Mouse (Mus musculus): ENCODE results near the gene Tex2. TPM values are rescaled to one million over a fixed set of nuclear protein-coding genes. Genes with fewer than 3 reads are reported as not detected.

Gene Tex2
- polyA plus RNA-seq, 1 experiment from 2014 or later = 6.9 TPM

DNA sequence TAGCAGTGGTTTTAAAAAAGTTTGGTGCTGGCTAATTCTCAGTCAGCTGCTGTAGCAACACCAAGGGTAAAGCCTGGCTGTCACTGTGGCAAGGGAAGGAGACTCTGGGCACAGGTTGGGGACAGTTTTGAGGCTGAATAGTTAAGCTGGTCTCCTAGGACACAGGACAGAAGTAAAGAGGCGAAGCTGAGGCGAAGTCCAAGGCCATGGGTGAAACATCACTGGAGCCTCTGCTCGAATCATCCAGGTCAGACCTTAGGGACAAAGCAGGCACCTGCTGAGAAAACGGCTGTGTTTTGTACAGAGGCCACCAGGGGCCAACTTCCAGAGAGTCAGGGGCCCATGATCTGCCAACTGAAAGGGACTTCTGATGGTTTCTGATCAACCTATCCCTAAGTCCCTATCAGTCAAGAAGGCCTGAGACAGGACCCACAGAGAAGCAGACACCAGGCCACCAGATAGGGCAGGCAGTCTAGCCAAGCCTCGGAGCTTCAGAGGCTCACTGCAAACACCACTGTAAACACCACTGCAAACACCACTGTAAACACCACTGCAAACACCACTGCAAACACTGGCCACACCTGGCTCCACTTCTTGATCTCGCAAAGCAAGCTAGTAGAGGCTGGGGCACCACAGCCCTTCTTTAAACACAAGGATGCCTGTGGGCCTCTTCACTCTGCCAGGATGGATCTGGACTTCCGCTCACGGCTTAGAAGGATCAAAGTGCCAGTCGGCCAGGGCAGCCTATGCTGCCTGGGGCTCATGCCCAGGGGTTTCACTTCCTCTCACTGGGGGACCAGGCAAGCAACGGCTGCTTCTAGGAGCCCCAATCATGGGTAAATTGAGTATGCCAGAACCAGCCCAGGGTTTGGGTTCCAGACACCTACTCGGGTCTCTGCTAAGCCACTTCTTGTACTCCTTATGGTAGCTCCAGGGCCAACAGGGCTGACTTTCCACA lies 41.9 kb downstream of the Tex2 start:
- Histone ChIP-seq H3K4me1 (peaks cover 36% of the 10 kb centered on the region), H3K27ac (peak overlapping the region; percentile 57), H3K9me3 (replicated peaks) (no peaks in the 10 kb centered on the region), H3K4me3 (no peak overlapping the region), H3K36me3 (peaks cover 20% of the 10 kb centered on the region), H3K27me3 (ENCODE audit: low read depth, poor library complexity, severe bottlenecking) (no peaks in the 10 kb centered on the region)
- WGBS = 80% methylated on average over 11 of the region's 11 CpGs
- no peak for DNase-seq (ENCODE audit: low spot score)

GRCm38 (mm10) chr11:106568329-106568960 lies 44.8 kb downstream of the Tex2 start:
- Histone ChIP-seq H3K36me3 (peaks cover 24% of the 10 kb centered on the region), H3K4me3 (no peak overlapping the region), H3K27me3 (ENCODE audit: low read depth, poor library complexity, severe bottlenecking) (no peaks in the 10 kb centered on the region), H3K27ac (no peak overlapping the region), H3K4me1 (peaks cover 35% of the 10 kb centered on the region), H3K9me3 (replicated peaks) (no peaks in the 10 kb centered on the region)
- WGBS = 93% methylated on average over 14 of the region's 14 CpGs
- DNase-seq (ENCODE audit: low spot score) = no peak

GRCm38 (mm10) chr11:106566040-106566785 lies 47.0 kb downstream of the Tex2 start:
- H3K4me1 ChIP-seq = peaks cover 12% of the 10 kb centered on the region
- H3K4me3 ChIP-seq = no peak overlapping the region
- no peaks in the 10 kb centered on the region for H3K27me3 ChIP-seq (ENCODE audit: low read depth, poor library complexity, severe bottlenecking)
- 98% methylated on average over 8 of the region's 8 CpGs for WGBS
- H3K9me3 ChIP-seq (replicated peaks) = no peaks in the 10 kb centered on the region
- no peak overlapping the region for H3K27ac ChIP-seq
- DNase-seq (ENCODE audit: low spot score) = no peak
- peaks cover 24% of the 10 kb centered on the region for H3K36me3 ChIP-seq

DNA sequence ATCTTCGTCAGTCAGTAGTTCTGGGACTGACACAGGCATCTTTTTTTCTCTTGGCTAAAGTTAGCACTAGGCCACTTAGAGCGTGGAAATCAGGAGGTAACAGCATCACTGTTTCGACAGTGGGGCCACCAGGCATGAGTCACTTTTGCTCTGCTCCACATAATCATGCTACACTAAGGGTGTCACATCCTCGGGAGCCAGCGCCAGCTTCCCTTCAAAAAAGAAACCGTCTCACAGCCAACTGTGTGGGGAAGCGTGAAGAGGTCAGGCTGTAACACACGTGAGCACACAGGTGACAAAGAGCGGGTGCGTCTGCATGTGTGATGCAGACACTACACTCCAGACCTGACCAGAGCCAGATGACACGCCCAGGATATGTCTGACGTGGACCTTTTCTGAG lies 49.0 kb downstream of the Tex2 start:
- WGBS = 90% methylated on average over 12 of the region's 12 CpGs
- Histone ChIP-seq H3K4me3 (no peak overlapping the region), H3K9me3 (replicated peaks) (no peaks in the 10 kb centered on the region), H3K36me3 (peaks cover 24% of the 10 kb centered on the region), H3K27ac (0 out of 2 replicates have a peak overlapping the region, but pooled peaks have one; percentile 3), H3K27me3 (ENCODE audit: low read depth, poor library complexity, severe bottlenecking) (no peaks in the 10 kb centered on the region), H3K4me1 (peaks cover 11% of the 10 kb centered on the region; the same call in 1 of the 2 replicates)
- no peak for DNase-seq (ENCODE audit: low spot score)

GRCm38 (mm10) chr11:106562707-106563106 lies 50.5 kb downstream of the Tex2 start:
- Histone ChIP-seq H3K9me3 (replicated peaks) (no peaks in the 10 kb centered on the region), H3K36me3 (peaks cover 18% of the 10 kb centered on the region), H3K4me1 (peaks cover 16% of the 10 kb centered on the region; the same call in 1 of the 2 replicates), H3K27me3 (ENCODE audit: low read depth, poor library complexity, severe bottlenecking) (no peaks in the 10 kb centered on the region), H3K4me3 (no peak overlapping the region), H3K27ac (no peak overlapping the region)
- DNase-seq (ENCODE audit: low spot score) = no peak
- 90% methylated on average over 4 of the region's 4 CpGs for WGBS

GRCm38 (mm10) chr11:106559773-106560172 lies 53.5 kb downstream of the Tex2 start:
- Histone ChIP-seq H3K4me3 (no peak overlapping the region), H3K27me3 (ENCODE audit: low read depth, poor library complexity, severe bottlenecking) (no peaks in the 10 kb centered on the region), H3K27ac (no peak overlapping the region), H3K4me1 (peaks cover 33% of the 10 kb centered on the region), H3K36me3 (no peaks in the 10 kb centered on the region), H3K9me3 (replicated peaks) (no peaks in the 10 kb centered on the region)
- DNase-seq (ENCODE audit: low spot score) = no peak
- 93% methylated on average over 7 of the region's 7 CpGs for WGBS

DNA sequence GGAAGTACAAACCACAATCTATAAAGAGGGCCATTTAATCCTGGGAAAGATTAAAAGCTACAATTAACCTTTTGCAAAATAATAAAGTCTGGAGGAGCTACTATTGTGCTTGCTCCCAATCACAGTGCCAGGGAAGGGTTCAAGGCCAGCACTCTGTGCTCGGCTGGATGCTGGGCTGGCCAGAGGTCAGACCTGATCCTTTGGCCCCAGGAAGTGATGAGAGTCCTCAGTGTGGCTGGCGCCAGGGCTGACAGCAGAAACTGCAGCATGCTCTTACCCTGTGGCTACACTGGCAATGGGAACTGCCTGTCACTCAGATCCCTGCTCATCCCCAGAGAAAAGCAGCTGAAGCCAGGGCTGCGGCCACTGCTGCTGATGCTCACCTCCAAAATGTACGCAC lies 55.2 kb downstream of the Tex2 start:
- no peak for DNase-seq (ENCODE audit: low spot score)
- Histone ChIP-seq H3K36me3 (no peaks in the 10 kb centered on the region), H3K9me3 (replicated peaks) (no peaks in the 10 kb centered on the region), H3K4me3 (no peak overlapping the region), H3K27ac (0 out of 2 replicates have a peak overlapping the region, but pooled peaks have one; percentile 16), H3K4me1 (peaks cover 29% of the 10 kb centered on the region), H3K27me3 (ENCODE audit: low read depth, poor library complexity, severe bottlenecking) (no peaks in the 10 kb centered on the region)
- 67% methylated on average over 4 of the region's 4 CpGs for WGBS

GRCm38 (mm10) chr11:106557398-106557797 lies 55.8 kb downstream of the Tex2 start:
- Histone ChIP-seq H3K4me3 (no peak overlapping the region), H3K27ac (peak overlapping the region; percentile 58), H3K27me3 (ENCODE audit: low read depth, poor library complexity, severe bottlenecking) (no peaks in the 10 kb centered on the region), H3K4me1 (peaks cover 29% of the 10 kb centered on the region), H3K9me3 (replicated peaks) (no peaks in the 10 kb centered on the region), H3K36me3 (no peaks in the 10 kb centered on the region)
- DNase-seq (ENCODE audit: low spot score) = no peak
- WGBS = 74% methylated on average over 7 of the region's 7 CpGs

- H3K4me3 ChIP-seq = no peak overlapping the region
- no peaks in the 10 kb centered on the region for H3K36me3 ChIP-seq
- WGBS = 75% methylated on average over 4 of the region's 4 CpGs
- peak overlapping the region; percentile 58; the same call in 1 of the 2 replicates for H3K27ac ChIP-seq
- H3K4me1 ChIP-seq = peaks cover 29% of the 10 kb centered on the region
- H3K9me3 ChIP-seq (replicated peaks) = no peaks in the 10 kb centered on the region
- no peak for DNase-seq (ENCODE audit: low spot score)
- no peaks in the 10 kb centered on the region for H3K27me3 ChIP-seq (ENCODE audit: low read depth, poor library complexity, severe bottlenecking)
Observed at GRCm38 (mm10) chr11:106556689-106557088, 56.5 kb downstream of the Tex2 start.

- Histone ChIP-seq H3K4me1 (peaks cover 29% of the 10 kb centered on the region), H3K4me3 (no peak overlapping the region), H3K9me3 (replicated peaks) (no peaks in the 10 kb centered on the region), H3K27me3 (ENCODE audit: low read depth, poor library complexity, severe bottlenecking) (no peaks in the 10 kb centered on the region), H3K27ac (peak overlapping the region; percentile 22), H3K36me3 (no peaks in the 10 kb centered on the region)
- DNase-seq (ENCODE audit: low spot score) = no peak
- 45% methylated on average over 10 of the region's 10 CpGs for WGBS
Observed at GRCm38 (mm10) chr11:106555805-106556615, 57.2 kb downstream of the Tex2 start.

DNA sequence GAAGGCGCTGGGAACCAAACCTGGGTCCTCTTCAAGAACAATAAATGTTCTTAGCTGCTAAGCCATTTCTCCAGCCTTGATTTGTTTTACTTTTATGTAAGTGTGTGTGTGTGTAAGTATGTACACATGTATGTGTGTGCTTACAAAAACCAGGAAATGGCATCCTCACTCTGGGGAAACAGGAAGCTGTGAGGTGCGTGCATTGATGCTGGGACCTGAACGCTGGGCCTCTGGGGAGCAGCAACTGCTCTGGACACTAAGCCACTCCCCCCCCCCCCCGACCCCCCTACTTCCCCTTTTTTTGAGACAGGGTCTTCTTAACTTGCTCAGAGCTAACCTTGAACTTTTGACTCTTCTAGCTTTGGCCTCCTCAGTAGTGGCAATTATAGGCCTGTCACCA lies 62.8 kb downstream of the Tex2 start:
- no peak overlapping the region for H3K27ac ChIP-seq
- no peak for DNase-seq (ENCODE audit: low spot score)
- H3K36me3 ChIP-seq = peaks cover 21% of the 10 kb centered on the region
- H3K27me3 ChIP-seq (ENCODE audit: low read depth, poor library complexity, severe bottlenecking) = no peaks in the 10 kb centered on the region
- no peak overlapping the region for H3K4me3 ChIP-seq
- WGBS = 91% methylated on average over 4 of the region's 4 CpGs
- no peaks in the 10 kb centered on the region for H3K9me3 ChIP-seq (replicated peaks)
- H3K4me1 ChIP-seq = peaks cover 3% of the 10 kb centered on the region; the same call in 1 of the 2 replicates

DNA sequence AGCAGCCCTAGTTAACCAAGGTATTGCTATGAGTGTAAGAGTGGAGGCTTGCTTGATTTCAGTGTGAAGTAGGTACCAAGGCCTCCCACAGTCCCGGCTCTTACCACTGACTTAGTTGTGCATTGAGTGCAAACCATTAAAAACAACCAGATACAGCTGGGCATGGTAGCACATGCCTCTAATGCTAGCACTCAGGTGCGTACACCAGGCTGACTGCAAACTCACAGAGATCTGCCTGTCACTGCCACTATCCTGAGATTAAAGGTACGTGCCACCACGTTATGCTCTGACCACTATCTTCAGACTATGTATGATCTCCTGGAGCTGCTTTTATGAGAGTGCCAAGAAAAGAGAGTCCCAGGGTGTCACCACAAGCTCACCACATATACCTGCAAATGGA lies 67.1 kb downstream of the Tex2 start:
- Histone ChIP-seq H3K27me3 (ENCODE audit: low read depth, poor library complexity, severe bottlenecking) (no peaks in the 10 kb centered on the region), H3K9me3 (replicated peaks) (no peaks in the 10 kb centered on the region), H3K4me1 (peaks cover 8% of the 10 kb centered on the region), H3K4me3 (no peak overlapping the region), H3K27ac (no peak overlapping the region), H3K36me3 (peaks cover 44% of the 10 kb centered on the region)
- 97% methylated on average over 4 of the region's 4 CpGs for WGBS
- DNase-seq (ENCODE audit: low spot score) = no peak
